Mouse (Mus musculus): Measurements from ENCODE around the gene Slc25a27. TPM values are rescaled to one million over a fixed set of nuclear protein-coding genes. Genes with fewer than 3 reads are reported as not detected.

The Slc25a27 gene
- total and polyA plus RNA-seq, 3 experiments = not detected

- Histone ChIP-seq H3K4me1 (ENCODE audit: control insufficient read depth in 1 of 2, insufficient read depth in 2 of 2, low read length in 2 of 2) (no peaks in the 10 kb centered on the region), H3K9ac (ENCODE audit: control insufficient read depth, low read depth, low read length, poor library complexity, severe bottlenecking) (no peak overlapping the region), H3K27ac (ENCODE audit: control insufficient read depth, low read depth, low read length) (no peak overlapping the region), H3K4me3 (ENCODE audit: control insufficient read depth in 1 of 2, insufficient read depth in 1 of 2, low read depth in 2 of 2, low read length in 2 of 2) (no peak overlapping the region), H3K36me3 (ENCODE audit: control insufficient read depth in 1 of 2, insufficient read depth in 2 of 2, low read length in 2 of 2) (no peaks in the 10 kb centered on the region), H3K79me2 (ENCODE audit: control insufficient read depth, insufficient read depth, low read length, poor library complexity) (no peaks in the 10 kb centered on the region), H3K9me3 (replicated peaks; ENCODE audit: insufficient read depth, low read length) (no peaks in the 10 kb centered on the region), H3K27me3 (ENCODE audit: control insufficient read depth in 1 of 2, insufficient read depth in 2 of 2, low read length in 2 of 2) (no peaks in the 10 kb centered on the region)
- TF ChIP-seq E2F4 (IDR thresholded peaks at IDR 0.05; ENCODE audit: borderline replicate concordance, low read depth, low read length) (no peak), ELF1 (IDR thresholded peaks at IDR 0.05; ENCODE audit: low read depth, low read length) (no peak), USF1 (IDR thresholded peaks at IDR 0.05; ENCODE audit: low read depth, low read length) (no peak), ZC3H11A (IDR thresholded peaks at IDR 0.05; ENCODE audit: low read depth, low read length) (no peak), MAFK (IDR thresholded peaks at IDR 0.05; ENCODE audit: borderline replicate concordance, low read depth, low read length) (no peak), USF2 (IDR thresholded peaks at IDR 0.05; ENCODE audit: borderline replicate concordance in 1 of 2, insufficient read depth in 1 of 2, low read depth in 1 of 2, low read length in 2 of 2) (no peak), CHD1 (IDR thresholded peaks at IDR 0.05; ENCODE audit: low read depth, low read length) (no peak), MXI1 (IDR thresholded peaks at IDR 0.05; ENCODE audit: low read depth, low read length) (no peak), MYC (IDR thresholded peaks at IDR 0.05; ENCODE audit: low read depth, low read length) (no peak), EP300 (IDR thresholded peaks at IDR 0.05; ENCODE audit: low read depth in 1 of 2, low read length in 2 of 2) (no peak), POLR2A (IDR thresholded peaks at IDR 0.05; ENCODE audit: control insufficient read depth in 1 of 2, insufficient read depth in 1 of 2, low read depth in 1 of 2, low read length in 2 of 2, poor library complexity in 1 of 2) (no peak), RAD21 (IDR thresholded peaks at IDR 0.05; ENCODE audit: low read depth, low read length) (no peak), UBTF (IDR thresholded peaks at IDR 0.05; ENCODE audit: borderline replicate concordance, insufficient read depth, low read depth, low read length) (no peak), JUND (IDR thresholded peaks at IDR 0.05; ENCODE audit: low read depth, low read length) (no peak)
- no peak for DNase-seq (ENCODE audit: low read depth, low spot score)
Observed at GRCm38 (mm10) chr17:43628246-43628645, 38.8 kb downstream of the Slc25a27 start.

DNA sequence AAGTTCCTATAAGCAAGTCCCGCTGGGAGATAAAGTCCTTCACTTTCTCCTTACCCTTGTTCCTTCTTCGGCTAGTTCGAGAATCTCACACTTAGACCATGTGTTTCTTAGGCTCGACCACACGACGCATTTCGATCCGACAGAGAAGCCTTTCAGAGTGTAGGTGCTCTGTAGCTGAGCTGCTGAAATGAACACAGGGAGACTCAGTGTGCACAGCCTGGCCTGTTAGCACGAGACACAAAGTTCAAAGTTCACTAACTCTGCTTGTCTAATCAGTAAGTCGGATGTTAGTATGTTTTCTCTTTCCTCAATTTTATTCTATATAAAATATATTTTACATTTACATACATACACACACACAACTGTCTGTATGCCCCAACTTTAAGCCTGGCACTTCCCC is 44.9 kb downstream of the Slc25a27 start:
- H3K27me3 ChIP-seq (ENCODE audit: control insufficient read depth in 1 of 2, insufficient read depth in 2 of 2, low read length in 2 of 2) = no peaks in the 10 kb centered on the region
- H3K9ac ChIP-seq (ENCODE audit: control insufficient read depth, low read depth, low read length, poor library complexity, severe bottlenecking) = no peak overlapping the region
- DNase-seq (ENCODE audit: low read depth, low spot score) = no peak
- H3K4me1 ChIP-seq (ENCODE audit: control insufficient read depth in 1 of 2, insufficient read depth in 2 of 2, low read length in 2 of 2) = no peaks in the 10 kb centered on the region
- H3K4me3 ChIP-seq (ENCODE audit: control insufficient read depth in 1 of 2, insufficient read depth in 1 of 2, low read depth in 2 of 2, low read length in 2 of 2) = no peak overlapping the region
- no peaks in the 10 kb centered on the region for H3K79me2 ChIP-seq (ENCODE audit: control insufficient read depth, insufficient read depth, low read length, poor library complexity)
- H3K9me3 ChIP-seq (replicated peaks; ENCODE audit: insufficient read depth, low read length) = no peaks in the 10 kb centered on the region
- TF ChIP-seq JUND (IDR thresholded peaks at IDR 0.05; ENCODE audit: low read depth, low read length) (no peak), USF1 (IDR thresholded peaks at IDR 0.05; ENCODE audit: low read depth, low read length) (no peak), POLR2AphosphoS2 (IDR thresholded peaks at IDR 0.05; ENCODE audit: low read length) (no peak), E2F4 (IDR thresholded peaks at IDR 0.05; ENCODE audit: borderline replicate concordance, low read depth, low read length) (no peak), MAZ (IDR thresholded peaks at IDR 0.05; ENCODE audit: low read depth, low read length) (no peak), EP300 (IDR thresholded peaks at IDR 0.05; ENCODE audit: low read depth in 1 of 2, low read length in 2 of 2) (no peak), SMC3 (IDR thresholded peaks at IDR 0.05; ENCODE audit: low read depth, low read length) (no peak), MEF2A (IDR thresholded peaks at IDR 0.05; ENCODE audit: extremely low read depth, insufficient replicate concordance, low read depth, low read length, poor library complexity, severe bottlenecking) (no peak), CHD1 (IDR thresholded peaks at IDR 0.05; ENCODE audit: low read depth, low read length) (no peak), ZNF384 (IDR thresholded peaks at IDR 0.05; ENCODE audit: low read depth, low read length) (no peak), POLR2A (IDR thresholded peaks at IDR 0.05; ENCODE audit: control insufficient read depth in 1 of 2, insufficient read depth in 1 of 2, low read depth in 1 of 2, low read length in 2 of 2, poor library complexity in 1 of 2) (no peak), GATA1 (IDR thresholded peaks at IDR 0.05; ENCODE audit: low read depth, low read length) (no peak)
- H3K36me3 ChIP-seq (ENCODE audit: control insufficient read depth in 1 of 2, insufficient read depth in 2 of 2, low read length in 2 of 2) = no peaks in the 10 kb centered on the region
- no peak overlapping the region for H3K27ac ChIP-seq (ENCODE audit: control insufficient read depth, low read depth, low read length)
